Mouse (Mus musculus) intestine, embryonic 14.5 days (tissue): ENCODE data around the gene Hspb1. TPM values are rescaled to one million over a fixed set of nuclear protein-coding genes. Genes with fewer than 3 reads are reported as not detected.

Source experiments
- ATAC-seq: fragments of 200-750 bp; cut with Nextera tagmentation; replicated peaks from 2 replicates; pipeline ENCODE4 v1.8.0; 2017; ENCODE audit warnings: low read depth, moderate number of reproducible peaks, moderate TSS enrichment, moderate library complexity; ENCODE audit not compliant: low FRiP score, low TSS enrichment
- DNase-seq: peaks from one replicate; pipeline ENCODE4 v3.0.0-alpha.2; 2018; ENCODE audit warnings: low spot score
- H3K27ac ChIP-seq: fragments of 300-500 bp; sonication (generic); 2 replicates; pipeline ENCODE4 v1.5.1; 2014; ENCODE audit warnings: low read depth, mild to moderate bottlenecking, control low read depth
- H3K27me3 ChIP-seq: fragments of 300-500 bp; sonication (generic); replicated peaks from 2 replicates; pipeline ENCODE4 v1.6.1; 2014; ENCODE audit warnings: low read length, control low read depth; ENCODE audit not compliant: control insufficient read depth, insufficient read depth
- H3K36me3 ChIP-seq: fragments of 300-500 bp; sonication (generic); 2 replicates; pipeline ENCODE4 v1.6.1; 2014; ENCODE audit warnings: low read length, control low read depth; ENCODE audit not compliant: control insufficient read depth, insufficient read depth
- H3K4me1 ChIP-seq: fragments of 300-500 bp; sonication (generic); replicated peaks from 2 replicates; pipeline ENCODE4 v1.6.1; 2014; ENCODE audit warnings: low read length, control low read depth, mixed read lengths; ENCODE audit not compliant: control insufficient read depth, insufficient read depth
- H3K4me2 ChIP-seq: fragments of 300-500 bp; sonication (generic); 2 replicates; pipeline ENCODE4 v1.6.1; 2014; ENCODE audit warnings: low read length
- H3K4me3 ChIP-seq: fragments of 300-500 bp; sonication (generic); 2 replicates; pipeline ENCODE4 v1.5.1; 2014; ENCODE audit warnings: low read depth, low read length, control low read depth, mixed read lengths
- H3K9ac ChIP-seq: fragments of 300-500 bp; sonication (generic); 2 replicates; pipeline ENCODE4 v1.6.1; 2014; ENCODE audit warnings: mild to moderate bottlenecking, low read length
- H3K9me3 ChIP-seq: fragments of 300-500 bp; sonication (generic); 2 replicates; pipeline ENCODE4 v1.6.1; 2016; ENCODE audit warnings: low read length, control low read depth; ENCODE audit not compliant: control insufficient read depth
- WGBS: fragments of 180-500 bp; shearing (Covaris S2); extraction: QIAGEN DNeasy Blood & Tissue Kit; methylation state at CpG from one replicate; pipeline ENCODE4 v1.1.7; 2014; 5-methylcytosine and 5-hydroxymethylcytosine counted together
- polyA plus RNA-seq: library from polyadenylated mRNA; unstranded; fragments of >200 nt; fragmentation: Nextera tagmentation; extraction: Ambion mirVana; gene quantifications from 2 replicates; pipeline ENCODE4 v1.2.1, GENCODE M21; 2014

The Hspb1 gene
- polyA plus RNA-seq, 1 experiment from 2014 or later, result 79.9 TPM

GRCm38 (mm10) chr5:135903551-135904151 lies 15.9 kb downstream of the Hspb1 start:
- no peak overlapping the region for H3K27ac ChIP-seq
- H3K27me3 ChIP-seq, result no peaks in the 10 kb centered on the region
- peak overlapping the region; percentile 46 for H3K9ac ChIP-seq
- H3K4me3 ChIP-seq, result peak overlapping the region; percentile 43
- under 1% methylated on average over 30 of the region's 30 CpGs for WGBS
- peak overlapping the region; percentile 78 for H3K4me2 ChIP-seq
- H3K4me1 ChIP-seq, result no peaks in the 10 kb centered on the region
- ATAC-seq (peak; percentile 96), DNase-seq (peak; percentile 99)
- H3K36me3 ChIP-seq, result peaks cover 24% of the 10 kb centered on the region
- H3K9me3 ChIP-seq, result no peaks in the 10 kb centered on the region

GRCm38 (mm10) chr5:135904259-135904658 lies 16.5 kb downstream of the Hspb1 start:
- Histone ChIP-seq H3K4me2 (peak overlapping the region; percentile 78), H3K27me3 (no peaks in the 10 kb centered on the region), H3K4me1 (no peaks in the 10 kb centered on the region), H3K4me3 (peak overlapping the region; percentile 43; the same call in 1 of the 2 replicates), H3K9me3 (no peaks in the 10 kb centered on the region), H3K27ac (no peak overlapping the region), H3K36me3 (peaks cover 30% of the 10 kb centered on the region), H3K9ac (peak overlapping the region; percentile 46; the same call in 1 of the 2 replicates)
- WGBS, result 65% methylated on average over 5 of the region's 5 CpGs
- no peak for DNase-seq
- no peak for ATAC-seq

DNA sequence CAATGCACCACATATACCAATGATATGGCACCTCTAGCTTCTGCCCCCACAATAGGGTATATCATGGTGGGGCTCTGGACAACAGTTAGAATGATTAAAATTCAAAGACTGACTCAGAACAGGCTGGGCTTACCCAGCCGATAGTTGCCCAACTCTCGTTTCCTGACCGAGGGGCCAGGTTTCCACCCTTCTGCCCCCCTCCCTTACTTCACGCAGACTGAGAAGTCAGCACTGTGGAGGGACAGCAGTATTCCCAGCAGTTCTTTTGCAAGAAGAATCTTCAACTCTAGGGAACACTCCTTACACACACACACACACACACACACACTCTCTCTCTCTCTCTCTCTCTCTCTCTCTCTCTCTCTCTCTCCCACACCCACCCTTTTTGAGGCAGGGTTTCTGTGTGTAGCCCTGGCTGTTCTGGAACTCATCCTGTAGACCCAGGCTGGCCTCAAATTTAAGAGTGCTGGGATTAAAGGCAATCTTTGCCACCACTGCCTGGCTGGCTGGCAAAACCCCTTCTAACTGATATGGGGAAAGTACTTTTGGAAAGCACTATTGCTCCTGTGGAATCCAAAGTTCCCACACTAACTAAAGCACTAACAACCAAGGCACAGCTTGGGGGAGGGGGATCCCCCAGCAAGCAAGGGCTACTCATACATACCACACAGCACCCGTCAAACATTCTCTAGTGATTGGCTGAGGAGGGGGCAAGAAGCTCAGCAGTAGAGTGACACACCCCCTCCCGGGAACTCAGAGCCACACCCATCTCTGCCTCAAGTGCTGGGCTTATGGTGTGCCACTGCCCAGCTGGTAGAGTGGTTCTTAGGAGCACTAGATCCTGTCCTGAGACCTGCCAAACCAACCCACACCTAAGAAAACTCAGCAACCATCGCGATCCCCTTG lies 17.9 kb downstream of the Hspb1 start:
- DNase-seq, result no peak
- Histone ChIP-seq H3K27me3 (no peaks in the 10 kb centered on the region), H3K27ac (no peak overlapping the region), H3K4me3 (no peak overlapping the region), H3K36me3 (peaks cover 43% of the 10 kb centered on the region), H3K4me1 (no peaks in the 10 kb centered on the region), H3K9ac (no peak overlapping the region), H3K4me2 (no peak overlapping the region), H3K9me3 (no peaks in the 10 kb centered on the region)
- no peak for ATAC-seq
- WGBS, result 57% methylated on average over 8 of the region's 8 CpGs

- no peaks in the 10 kb centered on the region for H3K27me3 ChIP-seq
- H3K9me3 ChIP-seq, result no peaks in the 10 kb centered on the region
- H3K4me1 ChIP-seq, result no peaks in the 10 kb centered on the region
- peaks cover 55% of the 10 kb centered on the region for H3K36me3 ChIP-seq
- no peak overlapping the region for H3K27ac ChIP-seq
- H3K9ac ChIP-seq, result no peak overlapping the region
- H3K4me2 ChIP-seq, result no peak overlapping the region
- ATAC-seq (no peak), DNase-seq (no peak)
- H3K4me3 ChIP-seq, result no peak overlapping the region
- 87% methylated on average over 4 of the region's 4 CpGs for WGBS
These were observed 19.1 kb downstream of the Hspb1 start for GRCm38 (mm10) chr5:135906846-135907245.

- 84% methylated on average over 13 of the region's 13 CpGs for WGBS
- no peak for DNase-seq
- H3K4me3 ChIP-seq, result no peak overlapping the region
- no peak overlapping the region for H3K27ac ChIP-seq
- H3K27me3 ChIP-seq, result no peaks in the 10 kb centered on the region
- no peaks in the 10 kb centered on the region for H3K4me1 ChIP-seq
- ATAC-seq, result no peak
- no peaks in the 10 kb centered on the region for H3K9me3 ChIP-seq
- peaks cover 59% of the 10 kb centered on the region for H3K36me3 ChIP-seq
- H3K9ac ChIP-seq, result no peak overlapping the region
- H3K4me2 ChIP-seq, result no peak overlapping the region
These were observed 19.5 kb downstream of the Hspb1 start for GRCm38 (mm10) chr5:135907256-135907655.

- no peak for DNase-seq
- no peaks in the 10 kb centered on the region for H3K9me3 ChIP-seq
- H3K4me3 ChIP-seq, result no peak overlapping the region
- H3K36me3 ChIP-seq, result peaks cover 60% of the 10 kb centered on the region
- 84% methylated on average over 12 of the region's 12 CpGs for WGBS
- no peak overlapping the region for H3K9ac ChIP-seq
- no peak overlapping the region for H3K27ac ChIP-seq
- H3K27me3 ChIP-seq, result no peaks in the 10 kb centered on the region
- H3K4me1 ChIP-seq, result no peaks in the 10 kb centered on the region
- H3K4me2 ChIP-seq, result no peak overlapping the region
- ATAC-seq, result no peak
These were observed 20.5 kb downstream of the Hspb1 start for GRCm38 (mm10) chr5:135908185-135908584.

DNA sequence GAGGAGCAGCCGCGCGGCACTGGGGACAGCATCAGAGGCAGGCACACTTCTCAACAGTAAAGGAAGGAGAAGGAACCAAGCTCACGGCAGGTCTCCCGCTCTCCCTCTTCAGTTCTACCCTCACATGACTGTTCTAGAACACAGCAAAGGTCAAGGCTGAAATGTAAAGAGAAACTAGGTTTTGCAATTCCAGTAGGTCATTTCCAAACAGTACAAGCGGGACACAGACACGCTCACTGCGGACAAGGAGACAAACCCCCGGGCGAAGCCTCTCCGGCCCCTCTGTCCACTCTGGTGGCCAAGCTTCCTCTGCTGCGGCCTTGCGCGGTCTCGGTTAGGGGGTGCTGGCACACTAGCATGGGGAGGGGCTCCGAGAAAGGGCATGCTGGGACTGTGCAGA lies 21.3 kb downstream of the Hspb1 start:
- no peaks in the 10 kb centered on the region for H3K4me1 ChIP-seq
- H3K27me3 ChIP-seq, result no peaks in the 10 kb centered on the region
- no peak overlapping the region for H3K9ac ChIP-seq
- H3K4me2 ChIP-seq, result no peak overlapping the region
- no peaks in the 10 kb centered on the region for H3K9me3 ChIP-seq
- WGBS, result 91% methylated on average over 16 of the region's 16 CpGs
- H3K4me3 ChIP-seq, result no peak overlapping the region
- H3K36me3 ChIP-seq, result peaks cover 63% of the 10 kb centered on the region
- no peak for DNase-seq
- ATAC-seq, result no peak
- no peak overlapping the region for H3K27ac ChIP-seq

DNA sequence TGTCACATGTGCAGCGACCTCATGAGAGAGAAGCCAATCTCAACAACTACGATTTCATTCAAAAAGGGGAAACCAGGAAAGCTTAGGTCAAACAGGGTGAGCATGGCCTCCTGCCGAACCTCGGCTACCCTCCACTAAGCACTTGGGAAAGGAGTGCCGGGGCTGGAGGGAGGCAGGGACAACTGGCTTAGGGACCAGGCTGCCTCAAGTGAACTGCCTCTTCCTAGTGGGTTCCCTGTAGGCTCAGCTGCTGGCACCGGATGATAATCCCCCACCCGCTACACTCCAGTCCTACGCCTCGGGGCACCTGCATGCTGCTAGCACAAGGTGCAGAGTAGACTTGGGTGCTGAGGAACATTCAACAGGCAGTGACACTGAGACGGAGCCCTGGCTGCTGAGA lies 21.9 kb downstream of the Hspb1 start:
- Histone ChIP-seq H3K4me3 (no peak overlapping the region), H3K36me3 (peaks cover 66% of the 10 kb centered on the region)

More for the DNA sequence above, 21.9 kb downstream of the Hspb1 start:
- DNase-seq (no peak), ATAC-seq (no peak)
- no peak overlapping the region for H3K27ac ChIP-seq
- H3K27me3 ChIP-seq, result no peaks in the 10 kb centered on the region
- 86% methylated on average over 10 of the region's 10 CpGs for WGBS
- no peak overlapping the region for H3K4me2 ChIP-seq
- H3K9ac ChIP-seq, result no peak overlapping the region
- no peaks in the 10 kb centered on the region for H3K4me1 ChIP-seq
- no peaks in the 10 kb centered on the region for H3K9me3 ChIP-seq
